Mouse (Mus musculus): ENCODE data around the gene Rnase4. TPM values are rescaled to one million over a fixed set of nuclear protein-coding genes. Genes with fewer than 3 reads are reported as not detected.
A peak's percentile ranks its signal among the peaks of the same experiment; 100 is the strongest.

Rnase4 gene
- polyA plus RNA-seq, 1 experiment, result 130 TPM

DNA sequence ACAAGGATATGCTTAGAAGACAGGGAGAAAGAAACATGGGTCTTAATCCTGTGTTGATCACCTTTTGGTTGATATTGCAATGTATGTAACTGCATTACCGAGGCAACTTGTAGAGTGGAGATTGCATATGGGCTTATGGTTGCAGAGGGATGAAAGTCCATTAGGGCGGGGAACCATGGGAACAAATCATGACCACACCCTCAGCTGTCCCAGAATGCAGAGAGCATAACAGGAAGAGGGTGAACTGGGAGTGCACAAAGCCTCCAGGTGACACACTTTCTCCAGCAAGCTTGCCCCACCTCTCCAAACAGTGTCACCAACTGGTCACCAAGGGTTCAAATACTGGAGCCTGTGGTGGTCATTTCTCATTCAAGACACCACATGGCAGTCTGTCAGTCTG is 9.8 kb upstream of the Rnase4 start:
- TF ChIP-seq POLR2A (IDR thresholded peaks at IDR 0.05; ENCODE audit: low read depth, low read length), result no peak
- TF ChIP-seq CTCF (IDR thresholded peaks at IDR 0.05; ENCODE audit: extremely low read depth, insufficient read length, insufficient replicate concordance, low read depth, low read length), result no peak
- Histone ChIP-seq H3K4me1 (ENCODE audit: control insufficient read depth, insufficient read depth, insufficient read length, low read length) (peaks cover 3% of the 10 kb centered on the region; the same call in 1 of the 2 replicates), H3K4me3 (ENCODE audit: low read depth, low read length) (no peak overlapping the region), H3K27me3 (ENCODE audit: control insufficient read depth, insufficient read depth, low read length) (no peaks in the 10 kb centered on the region), H3K36me3 (ENCODE audit: control insufficient read depth, insufficient read depth, low read length) (no peaks in the 10 kb centered on the region), H3K27ac (ENCODE audit: insufficient read depth, low read depth, low read length) (0 out of 2 replicates have a peak overlapping the region, but pooled peaks have one; percentile 32)
- 21% methylated on average over 2 of the region's 2 CpGs for WGBS

DNA sequence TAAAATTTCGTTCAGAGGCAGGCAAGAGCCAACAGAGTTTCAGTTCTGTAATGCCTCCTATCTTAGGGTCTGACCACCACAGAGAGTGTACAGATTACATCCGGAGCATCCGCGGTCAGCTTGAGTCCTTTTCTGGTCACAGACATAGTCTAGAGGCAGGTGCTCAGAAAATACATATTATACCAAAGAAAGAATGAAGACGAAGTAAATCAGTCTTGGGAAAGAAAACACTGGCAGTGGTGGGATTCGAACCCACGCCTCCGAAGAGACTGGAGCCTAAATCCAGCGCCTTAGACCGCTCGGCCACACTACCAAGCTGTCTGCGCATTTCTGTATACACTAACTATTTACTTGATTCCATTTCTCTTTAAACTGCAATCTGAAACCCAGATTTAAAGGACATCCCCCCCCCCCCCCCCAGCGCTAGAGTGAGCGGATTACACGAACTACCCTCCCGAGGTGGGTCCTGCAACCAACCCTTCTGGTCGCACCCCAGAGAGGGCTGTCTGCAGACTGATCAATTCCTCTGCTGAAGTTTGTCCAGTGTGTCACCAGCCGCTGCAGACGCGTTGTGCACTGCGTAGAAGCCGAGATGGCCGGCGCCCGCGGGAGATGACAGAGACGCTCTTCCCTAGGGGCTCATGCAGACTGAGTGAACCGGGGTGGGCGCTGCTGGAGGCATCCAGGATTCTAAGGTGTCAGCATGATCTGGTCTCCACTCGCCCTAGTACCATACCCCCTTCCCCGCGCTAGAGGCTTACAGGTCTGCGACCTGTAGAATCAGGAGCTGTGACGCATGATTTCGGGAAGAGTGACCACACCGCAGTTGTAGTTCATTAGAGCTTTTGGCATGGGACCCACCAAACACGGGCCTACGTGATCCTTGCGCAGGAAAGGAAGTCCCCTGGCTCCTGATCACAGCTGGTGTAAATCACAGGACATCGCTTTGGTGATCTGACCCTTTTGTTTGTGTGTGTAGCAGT is 8.0 kb upstream of the Rnase4 start:
- Histone ChIP-seq H3K27ac (ENCODE audit: insufficient read depth, low read depth, low read length) (peak overlapping the region; percentile 5), H3K27me3 (ENCODE audit: control insufficient read depth, insufficient read depth, low read length) (no peaks in the 10 kb centered on the region), H3K36me3 (ENCODE audit: control insufficient read depth, insufficient read depth, low read length) (no peaks in the 10 kb centered on the region), H3K4me1 (ENCODE audit: control insufficient read depth, insufficient read depth, insufficient read length, low read length) (peaks cover 3% of the 10 kb centered on the region; the same call in 1 of the 2 replicates), H3K4me3 (ENCODE audit: low read depth, low read length) (peak overlapping the region; percentile 64)
- 6% methylated on average over 40 of the region's 40 CpGs for WGBS
- TF ChIP-seq CTCF (IDR thresholded peaks at IDR 0.05; ENCODE audit: extremely low read depth, insufficient read length, insufficient replicate concordance, low read depth, low read length) (no peak), POLR2A (IDR thresholded peaks at IDR 0.05; ENCODE audit: low read depth, low read length) (no peak; the same call in 1 of the 2 replicates)

- H3K36me3 ChIP-seq (ENCODE audit: control insufficient read depth, insufficient read depth, low read length), result no peaks in the 10 kb centered on the region
- H3K4me1 ChIP-seq (ENCODE audit: control insufficient read depth, insufficient read depth, insufficient read length, low read length), result peaks cover 3% of the 10 kb centered on the region; the same call in 1 of the 2 replicates
- H3K27me3 ChIP-seq (ENCODE audit: control insufficient read depth, insufficient read depth, low read length), result no peaks in the 10 kb centered on the region
- no peak overlapping the region for H3K27ac ChIP-seq (ENCODE audit: insufficient read depth, low read depth, low read length)
- TF ChIP-seq POLR2A (IDR thresholded peaks at IDR 0.05; ENCODE audit: low read depth, low read length) (no peak), CTCF (IDR thresholded peaks at IDR 0.05; ENCODE audit: extremely low read depth, insufficient read length, insufficient replicate concordance, low read depth, low read length) (no peak)
- 22% methylated on average over 7 of the region's 7 CpGs for WGBS
- H3K4me3 ChIP-seq (ENCODE audit: low read depth, low read length), result no peak overlapping the region; the same call in 1 of the 2 replicates
Measured at GRCm38 (mm10) chr14:51083805-51084204, 7.1 kb upstream of the Rnase4 start.

GRCm38 (mm10) chr14:51085086-51085485 is 5.8 kb upstream of the Rnase4 start:
- WGBS, result 74% methylated on average over 2 of the region's 2 CpGs
- TF ChIP-seq POLR2A (IDR thresholded peaks at IDR 0.05; ENCODE audit: low read depth, low read length) (no peak), CTCF (IDR thresholded peaks at IDR 0.05; ENCODE audit: extremely low read depth, insufficient read length, insufficient replicate concordance, low read depth, low read length) (no peak)
- Histone ChIP-seq H3K4me3 (ENCODE audit: low read depth, low read length) (no peak overlapping the region), H3K36me3 (ENCODE audit: control insufficient read depth, insufficient read depth, low read length) (no peaks in the 10 kb centered on the region), H3K27me3 (ENCODE audit: control insufficient read depth, insufficient read depth, low read length) (no peaks in the 10 kb centered on the region), H3K27ac (ENCODE audit: insufficient read depth, low read depth, low read length) (no peak overlapping the region), H3K4me1 (ENCODE audit: control insufficient read depth, insufficient read depth, insufficient read length, low read length) (peaks cover 3% of the 10 kb centered on the region; the same call in 1 of the 2 replicates)

- WGBS, result 71% methylated on average over 4 of the region's 4 CpGs
- peaks cover 3% of the 10 kb centered on the region; the same call in 1 of the 2 replicates for H3K4me1 ChIP-seq (ENCODE audit: control insufficient read depth, insufficient read depth, insufficient read length, low read length)
- TF ChIP-seq CTCF (IDR thresholded peaks at IDR 0.05; ENCODE audit: extremely low read depth, insufficient read length, insufficient replicate concordance, low read depth, low read length) (no peak), POLR2A (IDR thresholded peaks at IDR 0.05; ENCODE audit: low read depth, low read length) (no peak)
Measured at GRCm38 (mm10) chr14:51085911-51086310, 5.0 kb upstream of the Rnase4 start.

DNA sequence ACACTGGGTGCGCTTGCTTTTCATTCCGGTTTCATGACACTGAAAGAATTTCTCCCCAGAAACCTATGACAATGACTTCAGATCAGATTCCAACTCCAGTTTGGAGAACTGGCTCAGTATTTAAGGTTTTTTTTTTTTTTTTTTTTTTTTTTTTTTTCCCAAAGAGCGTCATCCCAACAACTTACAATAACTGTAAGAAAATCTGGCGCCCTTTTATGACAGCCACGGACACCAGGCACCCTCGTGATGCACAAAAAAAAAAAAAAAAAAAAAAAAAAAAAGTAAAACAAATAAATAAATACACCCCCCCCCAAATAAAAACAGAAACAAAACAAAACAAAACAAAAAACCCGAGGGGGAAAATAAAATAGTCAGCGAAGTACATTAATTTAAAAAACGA is 3.1 kb upstream of the Rnase4 start:
- H3K27me3 ChIP-seq (ENCODE audit: control insufficient read depth, insufficient read depth, low read length), result no peaks in the 10 kb centered on the region
- H3K4me1 ChIP-seq (ENCODE audit: control insufficient read depth, insufficient read depth, insufficient read length, low read length), result no peaks in the 10 kb centered on the region
- no peaks in the 10 kb centered on the region for H3K36me3 ChIP-seq (ENCODE audit: control insufficient read depth, insufficient read depth, low read length)
- H3K27ac ChIP-seq (ENCODE audit: insufficient read depth, low read depth, low read length), result no peak overlapping the region
- TF ChIP-seq POLR2A (IDR thresholded peaks at IDR 0.05; ENCODE audit: low read depth, low read length), result no peak
- no peak for TF ChIP-seq CTCF (IDR thresholded peaks at IDR 0.05; ENCODE audit: extremely low read depth, insufficient read length, insufficient replicate concordance, low read depth, low read length)
- no peak overlapping the region for H3K4me3 ChIP-seq (ENCODE audit: low read depth, low read length)
- 27% methylated on average over 9 of the region's 9 CpGs for WGBS

More at GRCm38 (mm10) chr14:51085911-51086310, 5.0 kb upstream of the Rnase4 start:
- H3K4me3 ChIP-seq (ENCODE audit: low read depth, low read length), result no peak overlapping the region
- no peaks in the 10 kb centered on the region for H3K27me3 ChIP-seq (ENCODE audit: control insufficient read depth, insufficient read depth, low read length)
- no peak overlapping the region for H3K27ac ChIP-seq (ENCODE audit: insufficient read depth, low read depth, low read length)
- no peaks in the 10 kb centered on the region for H3K36me3 ChIP-seq (ENCODE audit: control insufficient read depth, insufficient read depth, low read length)

Data from small intestine, adult 2 months (tissue).